Mouse (Mus musculus) stomach, embryonic 15.5 days (tissue): Measurements from ENCODE around the gene Szt2. TPM values are rescaled to one million over a fixed set of nuclear protein-coding genes. Genes with fewer than 3 reads are reported as not detected.
A peak's percentile ranks its signal among the peaks of the same experiment; 100 is the strongest.

Experiments used
- ATAC-seq: fragments of 200-750 bp; cut with Nextera tagmentation; 2 replicates; pipeline ENCODE4 v1.8.0; 2017; ENCODE audit warnings: low read depth, moderate number of reproducible peaks, moderate TSS enrichment; ENCODE audit not compliant: insufficient read depth, low FRiP score
- H3K27ac ChIP-seq: fragments of 300-500 bp; sonication (generic); 2 replicates; pipeline ENCODE4 v1.5.1; 2015; ENCODE audit warnings: mild to moderate bottlenecking, inconsistent platforms
- H3K27me3 ChIP-seq: fragments of 300-500 bp; sonication (generic); replicated peaks from 2 replicates; pipeline ENCODE4 v1.6.1; 2015; ENCODE audit warnings: inconsistent platforms
- H3K36me3 ChIP-seq: fragments of 300-500 bp; sonication (generic); 2 replicates; pipeline ENCODE4 v1.6.1; 2015; ENCODE audit warnings: inconsistent platforms
- H3K4me1 ChIP-seq: fragments of 300-500 bp; sonication (generic); 2 replicates; pipeline ENCODE4 v1.6.1; 2015; ENCODE audit warnings: inconsistent platforms
- H3K4me2 ChIP-seq: fragments of 300-500 bp; sonication (generic); 2 replicates; pipeline ENCODE4 v1.6.1; 2015; ENCODE audit warnings: mild to moderate bottlenecking, inconsistent platforms
- H3K4me3 ChIP-seq: fragments of 300-500 bp; sonication (generic); replicated peaks from 2 replicates; pipeline ENCODE4 v1.5.1; 2015; ENCODE audit warnings: inconsistent platforms
- H3K9ac ChIP-seq: fragments of 300-500 bp; sonication (generic); 2 replicates; pipeline ENCODE4 v1.6.1; 2015; ENCODE audit warnings: inconsistent platforms
- H3K9me3 ChIP-seq: fragments of 300-500 bp; sonication (generic); 2 replicates; pipeline ENCODE4 v1.6.1; 2016; ENCODE audit warnings: inconsistent platforms
- WGBS: fragments of 180-500 bp; shearing (Covaris S2); methylation state at CpG from one replicate; pipeline ENCODE4 v1.1.7; 2015; 5-methylcytosine and 5-hydroxymethylcytosine counted together
- polyA plus RNA-seq: library from polyadenylated mRNA; unstranded; fragments of >200 nt; fragmentation: Nextera tagmentation; extraction: Ambion mirVana; gene quantifications from 2 replicates; pipeline ENCODE4 v1.2.1, GENCODE M21; 2015

Szt2 gene
- polyA plus RNA-seq, 1 experiment from 2014 or later, result 4.8 TPM

GRCm38 (mm10) chr4:118364641-118365040, 44.4 kb downstream of the Szt2 start:
- 94% methylated on average over 13 of the region's 13 CpGs for WGBS

GRCm38 (mm10) chr4:118363985-118364384, 45.1 kb downstream of the Szt2 start:
- Histone ChIP-seq H3K4me3 (no peak overlapping the region), H3K4me2 (no peak overlapping the region), H3K27me3 (no peaks in the 10 kb centered on the region), H3K4me1 (peaks cover 13% of the 10 kb centered on the region; the same call in 1 of the 2 replicates), H3K27ac (no peak overlapping the region), H3K36me3 (peaks cover 49% of the 10 kb centered on the region), H3K9ac (no peak overlapping the region), H3K9me3 (no peaks in the 10 kb centered on the region)
- 93% methylated on average over 3 of the region's 3 CpGs for WGBS
- no peak for ATAC-seq

More at GRCm38 (mm10) chr4:118364641-118365040, 44.4 kb downstream of the Szt2 start:
- no peak for ATAC-seq
- Histone ChIP-seq H3K4me3 (no peak overlapping the region), H3K9me3 (no peaks in the 10 kb centered on the region), H3K27ac (no peak overlapping the region), H3K9ac (no peak overlapping the region), H3K27me3 (no peaks in the 10 kb centered on the region), H3K4me2 (no peak overlapping the region), H3K4me1 (peaks cover 8% of the 10 kb centered on the region; the same call in 1 of the 2 replicates), H3K36me3 (peaks cover 53% of the 10 kb centered on the region)

GRCm38 (mm10) chr4:118362879-118363278, 46.2 kb downstream of the Szt2 start:
- H3K4me2 ChIP-seq, result no peak overlapping the region
- H3K4me3 ChIP-seq, result no peak overlapping the region
- H3K27ac ChIP-seq, result no peak overlapping the region
- H3K9me3 ChIP-seq, result no peaks in the 10 kb centered on the region
- H3K9ac ChIP-seq, result no peak overlapping the region
- no peak for ATAC-seq
- no peaks in the 10 kb centered on the region for H3K27me3 ChIP-seq
- WGBS, result 94% methylated on average over 6 of the region's 6 CpGs
- H3K4me1 ChIP-seq, result peaks cover 13% of the 10 kb centered on the region; the same call in 1 of the 2 replicates
- peaks cover 38% of the 10 kb centered on the region for H3K36me3 ChIP-seq

- Histone ChIP-seq H3K36me3 (peaks cover 37% of the 10 kb centered on the region), H3K4me2 (no peak overlapping the region), H3K9me3 (no peaks in the 10 kb centered on the region), H3K9ac (no peak overlapping the region), H3K4me3 (no peak overlapping the region), H3K27me3 (no peaks in the 10 kb centered on the region), H3K27ac (no peak overlapping the region), H3K4me1 (peaks cover 13% of the 10 kb centered on the region; the same call in 1 of the 2 replicates)
- WGBS, result 91% methylated on average over 5 of the region's 5 CpGs
- no peak for ATAC-seq
Observed at GRCm38 (mm10) chr4:118361451-118361850, 47.6 kb downstream of the Szt2 start.

GRCm38 (mm10) chr4:118359896-118360720, 49.0 kb downstream of the Szt2 start:
- H3K27me3 ChIP-seq, result no peaks in the 10 kb centered on the region
- H3K4me3 ChIP-seq, result peak overlapping the region; percentile 69
- WGBS, result under 1% methylated on average over 54 of the region's 54 CpGs
- H3K27ac ChIP-seq, result peak overlapping the region; percentile 81
- H3K9me3 ChIP-seq, result no peaks in the 10 kb centered on the region
- peak overlapping the region; percentile 77 for H3K4me2 ChIP-seq
- peak overlapping the region; percentile 54 for H3K9ac ChIP-seq
- peaks cover 13% of the 10 kb centered on the region; the same call in 1 of the 2 replicates for H3K4me1 ChIP-seq
- H3K36me3 ChIP-seq, result peaks cover 24% of the 10 kb centered on the region
- ATAC-seq, result peak; percentile 70

GRCm38 (mm10) chr4:118359211-118359895, 49.7 kb downstream of the Szt2 start:
- no peaks in the 10 kb centered on the region for H3K9me3 ChIP-seq
- peak overlapping the region; percentile 81 for H3K27ac ChIP-seq
- WGBS, result 13% methylated on average over 21 of the region's 21 CpGs
- H3K27me3 ChIP-seq, result no peaks in the 10 kb centered on the region
- H3K36me3 ChIP-seq, result peaks cover 17% of the 10 kb centered on the region
- H3K4me1 ChIP-seq, result peaks cover 13% of the 10 kb centered on the region; the same call in 1 of the 2 replicates
- peak overlapping the region; percentile 54; the same call in 1 of the 2 replicates for H3K9ac ChIP-seq
- ATAC-seq, result no peak; the same call in 1 of the 2 replicates
- peak overlapping the region; percentile 69 for H3K4me3 ChIP-seq
- peak overlapping the region; percentile 77 for H3K4me2 ChIP-seq

- 82% methylated on average over 17 of the region's 17 CpGs for WGBS
- H3K4me1 ChIP-seq, result peaks cover 13% of the 10 kb centered on the region; the same call in 1 of the 2 replicates
- ATAC-seq, result no peak
Observed at GRCm38 (mm10) chr4:118358159-118358895, 50.7 kb downstream of the Szt2 start.

GRCm38 (mm10) chr4:118357504-118357903, 51.6 kb downstream of the Szt2 start:
- H3K27ac ChIP-seq, result no peak overlapping the region
- WGBS, result 79% methylated on average over 8 of the region's 8 CpGs
- no peak for ATAC-seq

More at GRCm38 (mm10) chr4:118358159-118358895, 50.7 kb downstream of the Szt2 start:
- Histone ChIP-seq H3K9me3 (no peaks in the 10 kb centered on the region), H3K4me2 (no peak overlapping the region), H3K9ac (no peak overlapping the region), H3K27ac (no peak overlapping the region), H3K4me3 (no peak overlapping the region), H3K27me3 (no peaks in the 10 kb centered on the region), H3K36me3 (0 out of 2 replicates have a peak, but pooled peaks cover 8% of the 10 kb centered on the region)

GRCm38 (mm10) chr4:118356738-118357137, 52.3 kb downstream of the Szt2 start:
- H3K4me1 ChIP-seq, result peaks cover 13% of the 10 kb centered on the region; the same call in 1 of the 2 replicates
- no peaks in the 10 kb centered on the region for H3K36me3 ChIP-seq
- H3K9me3 ChIP-seq, result no peaks in the 10 kb centered on the region
- no peak for ATAC-seq
- no peaks in the 10 kb centered on the region for H3K27me3 ChIP-seq
- H3K9ac ChIP-seq, result no peak overlapping the region
- H3K4me2 ChIP-seq, result no peak overlapping the region
- 79% methylated on average over 6 of the region's 6 CpGs for WGBS
- H3K4me3 ChIP-seq, result no peak overlapping the region
- no peak overlapping the region for H3K27ac ChIP-seq

More at GRCm38 (mm10) chr4:118357504-118357903, 51.6 kb downstream of the Szt2 start:
- H3K9ac ChIP-seq, result no peak overlapping the region
- H3K27me3 ChIP-seq, result no peaks in the 10 kb centered on the region
- H3K9me3 ChIP-seq, result no peaks in the 10 kb centered on the region
- H3K4me3 ChIP-seq, result no peak overlapping the region
- H3K4me1 ChIP-seq, result peaks cover 13% of the 10 kb centered on the region; the same call in 1 of the 2 replicates
- H3K36me3 ChIP-seq, result no peaks in the 10 kb centered on the region
- no peak overlapping the region for H3K4me2 ChIP-seq

- 73% methylated on average over 3 of the region's 3 CpGs for WGBS
- Histone ChIP-seq H3K9me3 (no peaks in the 10 kb centered on the region), H3K36me3 (no peaks in the 10 kb centered on the region), H3K27me3 (no peaks in the 10 kb centered on the region), H3K4me1 (0 out of 2 replicates have a peak, but pooled peaks cover 2% of the 10 kb centered on the region), H3K9ac (no peak overlapping the region), H3K27ac (no peak overlapping the region), H3K4me3 (no peak overlapping the region), H3K4me2 (no peak overlapping the region)
- no peak for ATAC-seq
Observed at GRCm38 (mm10) chr4:118354289-118354688, 54.8 kb downstream of the Szt2 start.

GRCm38 (mm10) chr4:118353689-118354088, 55.4 kb downstream of the Szt2 start:
- Histone ChIP-seq H3K4me3 (no peak overlapping the region), H3K27me3 (no peaks in the 10 kb centered on the region), H3K36me3 (no peaks in the 10 kb centered on the region), H3K9ac (no peak overlapping the region), H3K9me3 (no peaks in the 10 kb centered on the region), H3K27ac (no peak overlapping the region), H3K4me2 (no peak overlapping the region), H3K4me1 (no peaks in the 10 kb centered on the region)
- no peak for ATAC-seq
- WGBS, result 77% methylated on average over 6 of the region's 6 CpGs
